Mouse (Mus musculus) splenic B cell, adult 2 months (primary cell): Measurements from ENCODE around the gene Cplx2.

Experiments
- DNase-seq: peaks from one replicate; pipeline ENCODE4 v3.0.0-alpha.2; 2011; ENCODE audit warnings: low read depth, low spot score
- H3K27me3 ChIP-seq: 2 replicates; pipeline ENCODE4 v1.6.1; 2012; ENCODE audit warnings: mild to moderate bottlenecking, low read length, moderate library complexity, mixed read lengths; ENCODE audit not compliant: control insufficient read depth, poor library complexity, insufficient read depth, severe bottlenecking
- H3K36me3 ChIP-seq: 2 replicates; pipeline ENCODE4 v1.6.1; 2012; ENCODE audit warnings: mild to moderate bottlenecking, low read length, moderate library complexity, mixed read lengths; ENCODE audit not compliant: control insufficient read depth, poor library complexity, insufficient read depth, severe bottlenecking

The Cplx2 gene

GRCm38 (mm10) chr13:54371049-54371386, at the start of gene Cplx2:
TSS of gene Cplx2 (plus strand) at chr13:54371349.
- Histone ChIP-seq H3K36me3 (no peaks in the 10 kb centered on the region), H3K27me3 (no peaks in the 10 kb centered on the region)
- no peak for DNase-seq

DNA sequence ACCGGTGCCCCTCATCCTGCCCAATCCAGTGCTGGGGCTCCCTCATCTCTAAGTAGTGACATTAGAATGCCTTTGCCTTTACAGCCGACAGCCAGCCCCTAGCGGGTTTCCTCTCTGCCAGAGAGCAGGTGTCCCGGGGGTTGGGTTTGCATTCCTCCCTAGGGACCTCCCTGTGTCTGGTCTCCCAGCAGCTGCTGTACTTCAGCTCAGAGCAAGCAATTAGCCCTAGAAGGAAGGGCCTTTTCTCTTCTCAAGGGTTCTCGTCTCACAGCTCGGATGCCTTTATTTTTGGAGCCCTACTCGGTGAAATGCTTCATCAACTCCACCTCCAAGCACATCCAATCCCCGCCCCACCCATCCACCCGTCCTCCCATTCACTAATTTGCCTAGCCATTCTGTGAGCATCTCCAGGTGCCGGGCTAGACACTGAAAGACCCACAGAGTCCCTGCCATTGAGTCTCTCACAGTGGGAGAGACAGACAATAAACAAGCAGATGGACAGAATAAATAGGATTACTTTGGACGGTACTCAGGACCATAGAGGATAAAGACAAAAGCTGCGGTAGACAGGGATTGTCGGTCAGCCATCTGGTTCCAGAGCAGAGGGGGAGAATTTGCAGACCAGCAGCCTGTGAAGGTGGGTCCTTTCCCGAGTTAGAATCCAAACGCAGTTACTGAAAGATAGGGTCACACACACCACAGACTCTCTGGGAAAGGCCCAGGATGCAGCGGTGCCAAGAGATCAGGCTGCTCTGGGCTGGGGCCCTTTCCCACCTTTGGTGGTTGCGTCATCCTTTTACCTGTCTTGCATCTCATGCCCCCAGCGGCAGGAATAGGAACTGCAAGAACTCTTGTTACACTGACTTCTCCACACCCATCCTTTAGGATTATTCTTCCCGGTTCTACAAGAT, 48.5 kb upstream of the Cplx2 start:
- DNase-seq = peak; percentile 74
- Histone ChIP-seq H3K36me3 (no peaks in the 10 kb centered on the region), H3K27me3 (no peaks in the 10 kb centered on the region)

DNA sequence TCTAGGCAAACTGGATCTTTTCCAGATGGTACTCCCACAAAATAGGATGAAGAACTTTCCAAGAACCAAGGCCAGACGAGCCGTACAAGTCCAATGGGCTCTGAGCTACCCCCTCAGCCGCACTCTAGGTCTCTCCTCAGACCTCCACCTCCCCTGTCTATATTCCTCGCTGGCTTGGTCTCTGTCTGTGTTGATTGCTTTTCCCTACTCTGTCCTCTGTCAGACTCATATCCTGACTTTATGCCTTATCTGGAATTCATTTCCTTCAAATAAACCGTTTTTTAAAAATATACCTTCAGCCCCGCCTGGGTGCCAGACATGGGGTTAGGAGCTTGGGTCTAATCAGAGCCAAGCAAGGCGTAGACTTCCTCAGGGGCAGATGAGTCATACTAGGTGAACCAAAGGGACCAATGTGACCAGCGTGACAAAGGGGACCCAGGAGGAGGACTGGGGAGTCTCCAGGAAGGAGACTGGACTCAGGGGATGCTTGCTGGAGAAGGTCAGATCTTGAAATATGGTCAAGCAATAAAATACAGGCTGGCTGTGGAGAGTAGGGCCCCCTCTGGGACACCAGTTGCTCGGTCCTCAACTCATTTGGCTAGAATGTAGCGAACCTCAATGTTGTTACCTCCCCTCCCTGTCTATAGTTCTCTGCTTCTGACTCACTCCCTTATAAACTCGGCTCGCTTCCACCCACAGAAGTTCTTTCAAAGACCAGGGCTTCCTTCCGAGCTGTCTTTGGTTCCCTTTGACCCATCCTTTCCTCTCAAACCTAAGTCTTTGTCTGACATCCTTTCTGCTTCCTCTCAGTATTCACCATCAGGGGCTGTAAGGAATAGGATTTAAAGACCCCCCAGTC, 47.6 kb upstream of the Cplx2 start:
- Histone ChIP-seq H3K27me3 (no peaks in the 10 kb centered on the region), H3K36me3 (no peaks in the 10 kb centered on the region)
- no peak for DNase-seq

- no peaks in the 10 kb centered on the region for H3K36me3 ChIP-seq
- no peak for DNase-seq
- H3K27me3 ChIP-seq = no peaks in the 10 kb centered on the region
Measured at GRCm38 (mm10) chr13:54324178-54324577, 47.0 kb upstream of the Cplx2 start.

- no peak for DNase-seq
- Histone ChIP-seq H3K27me3 (no peaks in the 10 kb centered on the region), H3K36me3 (no peaks in the 10 kb centered on the region)
Measured at GRCm38 (mm10) chr13:54325814-54326213, 45.3 kb upstream of the Cplx2 start.

- no peak for DNase-seq
- Histone ChIP-seq H3K27me3 (no peaks in the 10 kb centered on the region), H3K36me3 (no peaks in the 10 kb centered on the region)
Measured at GRCm38 (mm10) chr13:54326686-54327447, 44.3 kb upstream of the Cplx2 start.

DNA sequence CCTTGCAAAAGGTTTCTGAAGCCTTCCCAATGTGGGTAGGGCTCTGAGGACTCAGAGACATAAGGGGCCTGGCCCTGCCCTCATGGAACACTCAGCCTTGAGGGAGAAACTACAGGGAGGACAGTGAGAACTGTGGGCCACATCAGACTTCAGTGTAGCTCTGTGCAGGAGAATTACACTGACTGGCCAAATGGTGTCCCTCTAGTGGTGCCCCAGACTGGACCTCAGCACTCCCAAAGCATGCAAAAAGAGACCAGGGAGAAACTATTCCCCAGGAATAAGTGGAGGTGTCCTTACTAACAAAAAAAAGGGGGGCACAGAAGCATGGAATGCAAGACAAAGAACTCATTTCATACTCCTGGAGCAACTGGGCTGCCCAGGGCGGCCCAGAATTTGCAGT, 43.1 kb upstream of the Cplx2 start:
- no peaks in the 10 kb centered on the region for H3K27me3 ChIP-seq
- H3K36me3 ChIP-seq = no peaks in the 10 kb centered on the region
- no peak for DNase-seq

- Histone ChIP-seq H3K27me3 (no peaks in the 10 kb centered on the region), H3K36me3 (no peaks in the 10 kb centered on the region)
- DNase-seq = no peak
Measured at GRCm38 (mm10) chr13:54328954-54329490, 42.1 kb upstream of the Cplx2 start.

DNA sequence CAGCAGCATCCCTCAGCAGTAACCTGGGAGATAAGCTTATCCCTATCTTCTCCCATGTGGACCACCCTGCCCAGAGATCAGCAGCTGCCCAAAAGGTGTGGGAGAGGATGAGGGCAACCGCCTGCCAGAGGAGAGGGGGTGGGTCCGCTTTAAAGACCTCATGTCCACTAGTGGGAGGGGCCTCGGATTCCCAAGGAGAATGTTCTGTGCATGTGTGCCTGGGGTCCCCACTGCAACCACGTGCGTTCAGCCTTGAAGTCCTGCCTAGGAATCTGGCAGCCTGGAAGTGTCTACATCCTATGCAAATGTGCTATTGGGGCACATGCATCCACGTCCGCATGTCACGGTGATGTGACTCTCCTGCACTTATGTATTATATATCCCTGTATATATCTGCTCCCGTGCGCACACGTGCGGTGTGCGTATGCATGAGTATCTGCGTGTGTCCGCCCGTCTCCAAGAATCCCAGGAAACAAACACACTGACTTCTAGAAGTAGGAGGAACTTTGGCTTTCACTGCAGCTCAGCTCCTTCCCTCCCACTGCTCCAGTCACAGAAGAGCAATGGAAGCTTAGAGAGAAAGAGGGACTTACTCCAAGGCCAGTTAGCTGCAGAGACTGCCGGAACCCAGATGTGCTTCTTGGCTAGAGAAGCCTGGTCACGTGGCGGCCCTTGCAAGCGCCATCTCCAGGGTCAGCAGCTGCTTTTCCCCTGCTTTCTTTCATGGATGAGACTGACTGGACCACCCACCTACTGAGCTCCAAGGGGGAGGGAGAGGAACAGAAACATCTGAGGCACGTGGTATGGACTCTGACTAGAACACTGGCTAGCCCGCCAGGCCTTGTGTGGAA, 39.1 kb upstream of the Cplx2 start:
- DNase-seq = no peak
- Histone ChIP-seq H3K27me3 (no peaks in the 10 kb centered on the region), H3K36me3 (no peaks in the 10 kb centered on the region)

DNA sequence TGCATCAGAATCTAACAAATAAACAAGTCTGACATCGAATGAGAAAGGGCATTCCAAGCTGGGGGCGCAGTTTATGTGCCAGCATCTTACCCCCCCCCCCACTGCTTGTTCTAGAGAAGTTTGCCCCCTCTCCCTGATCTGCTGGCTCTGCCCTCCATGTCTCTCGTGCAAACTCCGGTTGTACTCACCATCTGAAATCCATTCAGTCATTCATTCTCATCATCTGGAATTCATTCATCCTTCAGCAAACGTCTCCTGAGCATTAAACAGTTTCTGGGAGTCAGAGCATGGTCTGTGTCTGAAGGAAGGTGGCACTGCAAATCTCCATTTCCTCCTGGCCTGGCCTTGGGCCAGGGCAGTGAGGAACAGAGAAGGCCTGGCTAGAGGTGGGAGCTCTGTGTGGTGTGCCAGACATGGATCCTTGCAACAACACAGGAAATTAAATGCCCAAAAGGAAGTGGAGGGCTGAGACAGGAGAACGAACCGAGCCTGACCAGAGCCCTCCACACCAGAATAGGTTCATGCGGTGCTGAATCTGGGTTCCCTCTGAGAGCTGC, 38.1 kb upstream of the Cplx2 start:
- no peaks in the 10 kb centered on the region for H3K36me3 ChIP-seq
- H3K27me3 ChIP-seq = no peaks in the 10 kb centered on the region
- no peak for DNase-seq

- Histone ChIP-seq H3K36me3 (no peaks in the 10 kb centered on the region), H3K27me3 (no peaks in the 10 kb centered on the region)
- no peak for DNase-seq
Measured at GRCm38 (mm10) chr13:54337058-54337457, 34.1 kb upstream of the Cplx2 start.

- no peak for DNase-seq
- Histone ChIP-seq H3K36me3 (no peaks in the 10 kb centered on the region), H3K27me3 (no peaks in the 10 kb centered on the region)
Measured at GRCm38 (mm10) chr13:54337541-54337940, 33.6 kb upstream of the Cplx2 start.

GRCm38 (mm10) chr13:54338815-54339214, 32.3 kb upstream of the Cplx2 start:
- DNase-seq = no peak
- H3K27me3 ChIP-seq = no peaks in the 10 kb centered on the region
- H3K36me3 ChIP-seq = no peaks in the 10 kb centered on the region
